ENCODE assay signal across 8 mouse cellular contexts in the genomic region with DNA sequence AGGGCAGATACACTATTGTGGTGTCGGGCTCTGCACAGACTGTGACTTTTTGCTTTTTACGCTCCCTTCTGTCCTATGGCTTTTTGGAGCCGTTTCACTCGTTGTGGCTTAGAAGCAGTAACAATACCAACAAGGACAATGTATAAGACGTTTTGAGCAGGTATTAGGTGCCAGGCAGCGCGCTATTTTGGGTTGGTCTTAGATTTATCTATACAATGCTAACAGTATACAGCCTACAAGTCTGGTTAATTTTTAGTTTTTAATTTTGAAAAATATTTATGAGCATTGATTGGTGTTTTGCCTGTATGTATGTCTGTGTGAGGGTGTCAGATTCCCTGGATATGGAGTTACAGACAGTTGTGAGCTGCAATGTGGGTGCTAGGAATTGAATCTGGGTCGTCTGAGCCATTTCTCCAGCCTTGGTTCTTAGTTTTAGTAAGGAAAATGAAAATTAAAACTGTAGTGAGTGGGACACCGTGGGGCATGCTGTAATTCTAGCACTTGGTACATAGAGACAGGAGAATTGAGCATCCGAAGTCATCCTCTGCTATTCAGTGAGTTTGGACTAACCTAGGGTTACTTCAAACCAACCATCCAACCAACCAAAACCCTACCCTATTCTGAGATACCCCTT. TPM values are rescaled to one million over a fixed set of nuclear protein-coding genes. Genes with fewer than 3 reads are reported as not detected.
DNase-seq lines count a peak whose midpoint lies in the region; ATAC-seq and TF ChIP-seq lines count a peak whose summit lies in the region.

No protein-coding gene starts in this region.

- H3K36me3 ChIP-seq in heart, embryonic 10.5 days = peaks cover 17% of the 10 kb centered on the region
- H3K36me3 ChIP-seq in forebrain, embryonic 11.5 days (ENCODE audit: control insufficient read depth, insufficient read depth, low read length) = no peaks in the 10 kb centered on the region
- H3K36me3 ChIP-seq in liver, embryonic 14.5 days (replicated peaks; ENCODE audit: control insufficient read depth, insufficient read depth, low read depth) = no peaks in the 10 kb centered on the region; the same call in none of the 2 replicates

- intact Hi-C loops in gastrocnemius, postnatal 14 days (cut with DNase I; ENCODE audit: low total_unique reads) = no loop called here

- no peak for TF ChIP-seq EP300 in liver, embryonic 14.5 days (IDR thresholded peaks at IDR 0.05; ENCODE audit: low read depth)

- TF ChIP-seq CTCF in liver, embryonic 14.5 days (IDR thresholded peaks at IDR 0.05; ENCODE audit: low read depth) = no peak

- peak overlapping the region; percentile 48; the same call in 1 of the 2 replicates for H3K9ac ChIP-seq in forebrain, embryonic 11.5 days (ENCODE audit: low read length)
- H3K9ac ChIP-seq in liver, embryonic 14.5 days (replicated peaks) = peak overlapping the region; percentile 7; the same call in 1 of the 2 replicates

- H3K4me1 ChIP-seq in heart, embryonic 10.5 days = peaks cover 12% of the 10 kb centered on the region
- H3K4me1 ChIP-seq in forebrain, embryonic 11.5 days (replicated peaks; ENCODE audit: control insufficient read depth, insufficient read depth, low read length) = peaks cover 8% of the 10 kb centered on the region; the same call in 1 of the 2 replicates
- H3K4me1 ChIP-seq in liver, embryonic 14.5 days (replicated peaks; ENCODE audit: control insufficient read depth in 2 of 2, insufficient read depth in 2 of 2, low read length in 1 of 2) = peaks cover 13 to 17% of the 10 kb centered on the region in 2 experiments

- H3K4me3 ChIP-seq in heart, embryonic 10.5 days = peak overlapping the region; percentile 93
- peak overlapping the region; percentile 86 for H3K4me3 ChIP-seq in forebrain, embryonic 11.5 days (ENCODE audit: low read depth, low read length)
- peak overlapping the region; percentile 73 to 86 for H3K4me3 ChIP-seq in liver, embryonic 14.5 days (ENCODE audit: insufficient read depth in 1 of 2, low read depth in 2 of 2, low read length in 2 of 2)

- H3K9me3 ChIP-seq in heart, embryonic 10.5 days = no peaks in the 10 kb centered on the region
- no peaks in the 10 kb centered on the region for H3K9me3 ChIP-seq in forebrain, embryonic 11.5 days (ENCODE audit: control insufficient read depth, low read length)
- no peaks in the 10 kb centered on the region for H3K9me3 ChIP-seq in liver, embryonic 14.5 days (ENCODE audit: control insufficient read depth, low read length)

- peak overlapping the region; percentile 68 for H3K4me2 ChIP-seq in forebrain, embryonic 11.5 days (ENCODE audit: low read depth, low read length, severe bottlenecking)
- H3K4me2 ChIP-seq in liver, embryonic 14.5 days (ENCODE audit: low read depth) = peak overlapping the region; percentile 91

- ATAC-seq in forebrain, embryonic 11.5 days (replicated peaks; ENCODE audit: low FRiP score) = no peak
- peak; percentile 18; the same call in 1 of the 2 replicates for ATAC-seq in liver, embryonic 14.5 days (ENCODE audit: insufficient read depth)

- H3K27ac ChIP-seq in heart, embryonic 10.5 days = peak overlapping the region; percentile 87
- H3K27ac ChIP-seq in forebrain, embryonic 11.5 days (ENCODE audit: low read depth, low read length) = no peak overlapping the region
- H3K27ac ChIP-seq in liver, embryonic 14.5 days = peak overlapping the region; percentile 65

- H3K27me3 ChIP-seq in heart, embryonic 10.5 days (ENCODE audit: insufficient read depth, poor library complexity, severe bottlenecking) = no peaks in the 10 kb centered on the region
- H3K27me3 ChIP-seq in forebrain, embryonic 11.5 days (ENCODE audit: control insufficient read depth, insufficient read depth, low read length) = no peaks in the 10 kb centered on the region
- no peaks in the 10 kb centered on the region for H3K27me3 ChIP-seq in liver, embryonic 14.5 days (ENCODE audit: control insufficient read depth, insufficient read depth, low read length)

- WGBS in heart, embryonic 10.5 days = 12% methylated on average over 10 of the region's 10 CpGs
- 14% methylated on average over 10 of the region's 10 CpGs for WGBS in forebrain, embryonic 11.5 days
- WGBS in liver, embryonic 14.5 days (ENCODE audit: insufficient replicate concordance) = 11% methylated on average over 10 of the region's 10 CpGs

- DNase-seq in heart, embryonic 10.5 days (ENCODE audit: low spot score) = no peak
- DNase-seq in heart, adult 18-20 months = no peak
- DNase-seq in 3T3-L1 (ENCODE audit: low read depth, low spot score) = peak; percentile 36
- DNase-seq in forebrain, embryonic 11.5 days (ENCODE audit: low spot score) = no peak
- DNase-seq in liver, embryonic 14.5 days (ENCODE audit: low read depth in 3 of 3, low spot score in 3 of 3) = no peak
- DNase-seq in spleen, adult 18-20 months = no peak
- no peak for DNase-seq in gastrocnemius, postnatal 14 days
- DNase-seq in layer of hippocampus, adult 9-11 months = no peak

RNA-seq across cellular contexts. Expression of a gene that starts 0.6 kb away (rescaled TPM):
- polyA plus RNA-seq in heart, embryonic 10.5 days (2016; fragmentation: Nextera tagmentation; extraction: Ambion mirVana) = 17.8 and 20.9 TPM in 2 replicates
- total RNA-seq in heart, adult 18-20 months (2021) = 10 to 100 TPM; 33.8 to 35.5 TPM
- polyA plus RNA-seq in forebrain, embryonic 11.5 days (2014; fragmentation: Nextera tagmentation; extraction: Ambion mirVana) = 32.0 and 32.6 TPM in 2 replicates
- 6.1 and 7.6 TPM in 2 replicates for polyA plus RNA-seq in liver, embryonic 14.5 days (2012; rRNA removed)
- 11.6 and 13.1 TPM in 2 replicates for polyA plus RNA-seq in liver, embryonic 14.5 days (2014; fragmentation: Nextera tagmentation; extraction: Ambion mirVana)
- 10 to 100 TPM; 31.9 to 36.4 TPM for total RNA-seq in gastrocnemius, postnatal 14 days (2021)

RNA-seq across cellular contexts. Expression of a gene that starts 14.3 kb away (rescaled TPM):
- polyA plus RNA-seq in heart, embryonic 10.5 days (2016; fragmentation: Nextera tagmentation; extraction: Ambion mirVana) = not detected in 2 replicates
- 1 to 10 TPM in 1 of 2 experiments, under 1 TPM in 1; 0.62 to 4.6 TPM for total RNA-seq in heart, adult 18-20 months (2021)
- polyA plus RNA-seq in forebrain, embryonic 11.5 days (2014; fragmentation: Nextera tagmentation; extraction: Ambion mirVana) = not detected in 2 replicates
- polyA plus RNA-seq in liver, embryonic 14.5 days (2012; rRNA removed) = 0.09 and 0.26 TPM in 2 replicates
- 0.25 and 0.51 TPM in 2 replicates for polyA plus RNA-seq in liver, embryonic 14.5 days (2014; fragmentation: Nextera tagmentation; extraction: Ambion mirVana)
- total RNA-seq in gastrocnemius, postnatal 14 days (2021) = under 1 TPM in 1 of 2 experiments, not detected in 1; 0.13 TPM

RNA-seq across cellular contexts. Expression of a gene that starts 15.6 kb away (rescaled TPM):
- not detected in 2 replicates for polyA plus RNA-seq in heart, embryonic 10.5 days (2016; fragmentation: Nextera tagmentation; extraction: Ambion mirVana)
- 1 to 10 TPM in 1 of 2 experiments, not detected in 1; 4.1 TPM for total RNA-seq in heart, adult 18-20 months (2021)
- not detected in 2 replicates for polyA plus RNA-seq in forebrain, embryonic 11.5 days (2014; fragmentation: Nextera tagmentation; extraction: Ambion mirVana)
- 0.02 TPM in 1 of 2 replicates, not detected in the other for polyA plus RNA-seq in liver, embryonic 14.5 days (2012; rRNA removed)
- polyA plus RNA-seq in liver, embryonic 14.5 days (2014; fragmentation: Nextera tagmentation; extraction: Ambion mirVana) = 0.32 TPM in 1 of 2 replicates, not detected in the other
- under 1 TPM in 1 of 2 experiments, not detected in 1; 0.33 TPM for total RNA-seq in gastrocnemius, postnatal 14 days (2021)

RNA-seq across cellular contexts. Expression of a gene that starts 43.5 kb away (rescaled TPM):
- polyA plus RNA-seq in heart, embryonic 10.5 days (2016; fragmentation: Nextera tagmentation; extraction: Ambion mirVana) = not detected in 2 replicates
- 1 to 10 TPM in 1 of 2 experiments, under 1 TPM in 1; 0.47 to 6.4 TPM for total RNA-seq in heart, adult 18-20 months (2021)
- polyA plus RNA-seq in forebrain, embryonic 11.5 days (2014; fragmentation: Nextera tagmentation; extraction: Ambion mirVana) = not detected in 2 replicates
- polyA plus RNA-seq in liver, embryonic 14.5 days (2012; rRNA removed) = not detected in 2 replicates
- polyA plus RNA-seq in liver, embryonic 14.5 days (2014; fragmentation: Nextera tagmentation; extraction: Ambion mirVana) = not detected in 2 replicates
- total RNA-seq in gastrocnemius, postnatal 14 days (2021) = not detected

RNA-seq across cellular contexts. Expression of a gene that starts 45.4 kb away (rescaled TPM):
- 722 and 893 TPM in 2 replicates for polyA plus RNA-seq in heart, embryonic 10.5 days (2016; fragmentation: Nextera tagmentation; extraction: Ambion mirVana)
- 1,000 to 10,000 TPM; 1,708 to 2,082 TPM for total RNA-seq in heart, adult 18-20 months (2021)
- polyA plus RNA-seq in forebrain, embryonic 11.5 days (2014; fragmentation: Nextera tagmentation; extraction: Ambion mirVana) = 496 and 546 TPM in 2 replicates
- 261 and 418 TPM in 2 replicates for polyA plus RNA-seq in liver, embryonic 14.5 days (2012; rRNA removed)
- 577 and 630 TPM in 2 replicates for polyA plus RNA-seq in liver, embryonic 14.5 days (2014; fragmentation: Nextera tagmentation; extraction: Ambion mirVana)
- total RNA-seq in gastrocnemius, postnatal 14 days (2021) = 100 to 1,000 TPM; 663 to 775 TPM
